Mouse (Mus musculus) olfactory bulb, adult 2 months (tissue): ENCODE measurements around the gene Mrpl30.

Source experiments
- CTCF ChIP-seq: fragments of 200-500 bp; IDR thresholded peaks from 2 replicates; pipeline ENCODE4 v1.5.1; 2012; ENCODE audit warnings: low read depth, mild to moderate bottlenecking, low read length, moderate library complexity; ENCODE audit not compliant: insufficient read depth
- POLR2A ChIP-seq: fragments of 200-500 bp; IDR thresholded peaks from 2 replicates; pipeline ENCODE4 v1.6.1; 2012; ENCODE audit warnings: mild to moderate bottlenecking, low read depth, low read length, moderate library complexity; ENCODE audit not compliant: insufficient read depth

- no peak for TF ChIP-seq POLR2A
- TF ChIP-seq CTCF: no peak
Measured at GRCm38 (mm10) chr1:37916393-37916792, 26.1 kb downstream of the Mrpl30 start, which contains the start of gene Lyg2.
